Mouse (Mus musculus) bone marrow, adult 2 months (tissue): ENCODE data around the gene Sec23b.

Experiments
- CTCF ChIP-seq: fragments of 200-500 bp; IDR thresholded peaks from 2 replicates; pipeline ENCODE4 v1.5.1; 2011; ENCODE audit warnings: low read length, control low read depth; ENCODE audit not compliant: control insufficient read depth, insufficient read depth
- POLR2A ChIP-seq: fragments of 200-500 bp; IDR thresholded peaks from 2 replicates; pipeline ENCODE4 v1.6.1; 2011; ENCODE audit warnings: low read depth, mild to moderate bottlenecking, control low read depth, low read length, borderline replicate concordance; ENCODE audit not compliant: control insufficient read depth

- TF ChIP-seq CTCF, result peak; percentile 79
- peak; percentile 68; the same call in 1 of the 2 replicates for TF ChIP-seq POLR2A
These were observed 44.0 kb downstream of the Sec23b start, which contains the start of gene Dtd1 for GRCm38 (mm10) chr2:144599831-144600687.
